Mouse (Mus musculus) embryonic stem cell, embryonic (primary cell): ENCODE measurements around the gene Tspan3.

Experiments
- CTCF ChIA-PET, 4 experiments: fragments of 300-600 bp in 2 of 4; fragments of 350-600 bp in 2 of 4; sonication (Branson Sonifier 250); formaldehyde crosslinking; loops; one replicate each; lab custom pipeline; 2022; ENCODE audit warnings: inconsistent platforms in 2 of 4; lab: Charles Lee
- POLR2A ChIA-PET, 4 experiments: fragments of 300-600 bp in 2 of 4; fragments of 350-600 bp in 2 of 4; sonication (Branson Sonifier 250); formaldehyde crosslinking; loops; one replicate each; lab custom pipeline; 2022; ENCODE audit warnings: antibody characterized with exemption in 4 of 4, inconsistent platforms in 1 of 4; lab: Charles Lee

The Tspan3 gene

GRCm38 (mm10) chr9:56177354-56177753, 12.1 kb upstream of the Tspan3 start:
- CTCF ChIA-PET = interaction anchor here in 1 of 4 experiments (0.9 kb wide), 1 partner anchor 59 kb away, joined by 3 read pairs; no protein-coding TSS in a partner anchor
- POLR2A ChIA-PET = interaction anchor here in 2 of 4 experiments (0.6 to 2.0 kb wide), 4 partner anchors 10 to 340 kb away, joined by 3 to 6 read pairs (median 4); no protein-coding TSS in a partner anchor

- POLR2A ChIA-PET = interaction anchor here in 1 of 4 experiments (1.7 kb wide), 1 partner anchor 10 kb away, joined by 6 read pairs; the partner anchor contains the start of gene Tspan3
- CTCF ChIA-PET = interaction anchor here in 1 of 4 experiments (0.6 kb wide), 1 partner anchor 502 kb away, joined by 3 read pairs; no protein-coding TSS in a partner anchor
Measured at GRCm38 (mm10) chr9:56175316-56175715, 10.0 kb upstream of the Tspan3 start.

- POLR2A ChIA-PET = interaction anchor here in 2 of 4 experiments (0.6 to 1.9 kb wide), 6 partner anchors 10 to 1045 kb away, joined by 3 to 4 read pairs (median 4); no protein-coding TSS in a partner anchor
- CTCF ChIA-PET = no interaction called here
Measured at GRCm38 (mm10) chr9:56167690-56168089, 2.4 kb upstream of the Tspan3 start.

- ChIA-PET POLR2A (interaction anchor here in 2 of 4 experiments (0.6 to 1.4 kb wide), 7 partner anchors 10 to 1432 kb away, joined by 3 to 6 read pairs (median 3); no protein-coding TSS in a partner anchor), CTCF (interaction anchor here in 2 of 4 experiments (0.6 to 1.4 kb wide), 2 partner anchors 35 to 847 kb away, joined by 3 to 5 read pairs; no protein-coding TSS in a partner anchor)
Measured at GRCm38 (mm10) chr9:56166161-56166560, 884 bp upstream of the Tspan3 start.

- ChIA-PET CTCF (interaction anchor here in 3 of 4 experiments (0.6 to 1.6 kb wide), 6 partner anchors 9 to 687 kb away, joined by 3 to 7 read pairs (median 4); no protein-coding TSS in a partner anchor), POLR2A (interaction anchor here in 3 of 4 experiments (0.6 to 2.2 kb wide), 23 partner anchors 9 to 1693 kb away, joined by 3 to 8 read pairs (median 4); no protein-coding TSS in a partner anchor)
Measured at GRCm38 (mm10) chr9:56160341-56161141, 4.7 kb downstream of the Tspan3 start.

- CTCF ChIA-PET = interaction anchor here in 1 of 4 experiments (0.7 kb wide), 1 partner anchor 58 kb away, joined by 7 read pairs; no protein-coding TSS in a partner anchor
Measured at GRCm38 (mm10) chr9:56159456-56159855, 5.8 kb downstream of the Tspan3 start.

GRCm38 (mm10) chr9:56158077-56158476, 7.2 kb downstream of the Tspan3 start:
- CTCF ChIA-PET = interaction anchor here in 1 of 4 experiments (1.2 kb wide), 1 partner anchor 42 kb away, joined by 4 read pairs; no protein-coding TSS in a partner anchor
- POLR2A ChIA-PET = no interaction called here

More at GRCm38 (mm10) chr9:56159456-56159855, 5.8 kb downstream of the Tspan3 start:
- POLR2A ChIA-PET = interaction anchor here (0.5 to 2.2 kb wide), 15 partner anchors 10 to 837 kb away, joined by 3 to 8 read pairs (median 5); partner anchors contain the start of genes Rcn2 (in 1 of the 4) and Snupn (in 1 of the 4)

GRCm38 (mm10) chr9:56154572-56154971, 10.7 kb downstream of the Tspan3 start:
- ChIA-PET POLR2A (interaction anchor here in 1 of 4 experiments (0.7 kb wide), 2 partner anchors 57 to 402 kb away, joined by 3 read pairs; no protein-coding TSS in a partner anchor), CTCF (no interaction called here)

GRCm38 (mm10) chr9:56152482-56153007, 12.7 kb downstream of the Tspan3 start:
- ChIA-PET CTCF (interaction anchor here in 2 of 4 experiments (0.5 to 0.9 kb wide), 2 partner anchors 13 to 483 kb away, joined by 3 read pairs; no protein-coding TSS in a partner anchor), POLR2A (interaction anchor here in 3 of 4 experiments (0.5 to 1.7 kb wide), 7 partner anchors 11 to 804 kb away, joined by 3 to 9 read pairs (median 3); no protein-coding TSS in a partner anchor)

GRCm38 (mm10) chr9:56151745-56152481, 13.4 kb downstream of the Tspan3 start:
- POLR2A ChIA-PET = interaction anchor here in 3 of 4 experiments (0.5 to 1.7 kb wide), 6 partner anchors 10 to 805 kb away, joined by 3 to 9 read pairs (median 3); no protein-coding TSS in a partner anchor
- CTCF ChIA-PET = interaction anchor here in 2 of 4 experiments (0.5 to 0.9 kb wide), 3 partner anchors 12 to 484 kb away, joined by 3 read pairs; no protein-coding TSS in a partner anchor

- CTCF ChIA-PET = interaction anchor here in 1 of 4 experiments (1.7 kb wide), 1 partner anchor 28 kb away, joined by 4 read pairs; no protein-coding TSS in a partner anchor
- POLR2A ChIA-PET = no interaction called here
Measured at GRCm38 (mm10) chr9:56146326-56146923, 18.9 kb downstream of the Tspan3 start.

- ChIA-PET CTCF (no interaction called here), POLR2A (interaction anchor here in 1 of 4 experiments (1.3 kb wide), 1 partner anchor 15 kb away, joined by 5 read pairs; no protein-coding TSS in a partner anchor)
Measured at GRCm38 (mm10) chr9:56144366-56145003, 20.8 kb downstream of the Tspan3 start.

GRCm38 (mm10) chr9:56141776-56142175, 23.5 kb downstream of the Tspan3 start:
- CTCF ChIA-PET = interaction anchor here in 1 of 4 experiments (1.8 kb wide), 1 partner anchor 23 kb away, joined by 4 read pairs; no protein-coding TSS in a partner anchor
- POLR2A ChIA-PET = interaction anchor here in 2 of 4 experiments (0.7 to 1.2 kb wide), 4 partner anchors 10 to 988 kb away, joined by 3 read pairs; no protein-coding TSS in a partner anchor

- ChIA-PET POLR2A (interaction anchor here in 1 of 4 experiments (1.1 to 1.3 kb wide), 3 partner anchors 8 to 188 kb away, joined by 4 to 5 read pairs (median 4); no protein-coding TSS in a partner anchor), CTCF (interaction anchor here in 1 of 4 experiments (1.8 kb wide), 1 partner anchor 17 kb away, joined by 4 read pairs; no protein-coding TSS in a partner anchor)
Measured at GRCm38 (mm10) chr9:56135590-56136197, 29.6 kb downstream of the Tspan3 start.

GRCm38 (mm10) chr9:56134614-56135013, 30.7 kb downstream of the Tspan3 start:
- CTCF ChIA-PET = interaction anchor here in 3 of 4 experiments (0.6 to 2.3 kb wide), 5 partner anchors 14 to 33 kb away, joined by 3 to 8 read pairs (median 6); no protein-coding TSS in a partner anchor
- POLR2A ChIA-PET = interaction anchor here in 3 of 4 experiments (0.6 to 1.6 kb wide), 7 partner anchors 8 to 1080 kb away, joined by 3 to 4 read pairs (median 4); no protein-coding TSS in a partner anchor
